Mouse (Mus musculus) thymus, postnatal 0 days (tissue): ENCODE data around the gene Rps18. TPM values are rescaled to one million over a fixed set of nuclear protein-coding genes. Genes with fewer than 3 reads are reported as not detected.
A peak's percentile ranks its signal among the peaks of the same experiment; 100 is the strongest.

Source experiments
- DNase-seq: peaks from one replicate; pipeline ENCODE4 v3.0.0-alpha.2; 2015; ENCODE audit warnings: low spot score
- polyA plus RNA-seq: library from polyadenylated mRNA; unstranded; fragments of >200 nt; fragmentation: Nextera tagmentation; extraction: Ambion mirVana; gene quantifications from 2 replicates; pipeline ENCODE4 v1.2.1, GENCODE M21; 2015

The Rps18 gene
- polyA plus RNA-seq, 1 experiment from 2014 or later = 2,265 TPM

DNA sequence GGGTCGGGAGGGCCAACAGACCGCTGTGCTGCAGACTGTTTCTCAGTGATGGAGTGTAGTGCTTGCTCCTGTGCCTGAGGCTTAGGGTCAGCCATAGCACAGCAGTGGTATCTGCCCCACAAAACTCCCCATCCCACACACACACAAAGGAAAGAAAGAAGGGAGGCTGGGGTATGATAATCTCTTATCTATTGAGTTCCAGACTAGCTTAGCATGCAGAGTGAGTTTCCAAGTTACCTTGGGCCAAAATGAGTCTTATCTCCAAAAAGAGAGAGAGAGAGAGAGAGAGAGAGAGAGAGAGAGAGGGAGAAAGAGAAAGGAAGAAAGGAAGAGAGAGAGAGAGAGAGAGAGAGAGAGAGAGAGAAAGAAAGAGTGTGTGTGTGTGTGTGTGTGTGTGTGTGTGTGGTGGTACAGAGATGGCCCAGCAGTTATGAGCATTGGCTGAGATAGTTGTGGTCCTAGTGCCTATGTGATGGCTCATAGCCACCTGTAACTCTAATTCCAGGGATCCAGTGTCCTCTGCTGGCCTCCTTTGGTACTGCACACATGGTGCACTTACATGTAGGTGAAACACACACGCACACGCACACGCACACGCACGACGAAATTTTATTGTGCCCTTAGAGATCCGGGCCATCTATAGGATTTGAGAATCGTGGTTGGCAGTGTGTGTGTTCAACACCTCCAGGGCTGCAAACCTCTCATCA lies 31.1 kb downstream of the Rps18 start:
- DNase-seq = peak; percentile 41

GRCm38 (mm10) chr17:33921361-33921760 lies 34.4 kb downstream of the Rps18 start:
- no peak for DNase-seq

- DNase-seq = peak; percentile 87
Observed at GRCm38 (mm10) chr17:33920282-33921097, 35.3 kb downstream of the Rps18 start.

DNA sequence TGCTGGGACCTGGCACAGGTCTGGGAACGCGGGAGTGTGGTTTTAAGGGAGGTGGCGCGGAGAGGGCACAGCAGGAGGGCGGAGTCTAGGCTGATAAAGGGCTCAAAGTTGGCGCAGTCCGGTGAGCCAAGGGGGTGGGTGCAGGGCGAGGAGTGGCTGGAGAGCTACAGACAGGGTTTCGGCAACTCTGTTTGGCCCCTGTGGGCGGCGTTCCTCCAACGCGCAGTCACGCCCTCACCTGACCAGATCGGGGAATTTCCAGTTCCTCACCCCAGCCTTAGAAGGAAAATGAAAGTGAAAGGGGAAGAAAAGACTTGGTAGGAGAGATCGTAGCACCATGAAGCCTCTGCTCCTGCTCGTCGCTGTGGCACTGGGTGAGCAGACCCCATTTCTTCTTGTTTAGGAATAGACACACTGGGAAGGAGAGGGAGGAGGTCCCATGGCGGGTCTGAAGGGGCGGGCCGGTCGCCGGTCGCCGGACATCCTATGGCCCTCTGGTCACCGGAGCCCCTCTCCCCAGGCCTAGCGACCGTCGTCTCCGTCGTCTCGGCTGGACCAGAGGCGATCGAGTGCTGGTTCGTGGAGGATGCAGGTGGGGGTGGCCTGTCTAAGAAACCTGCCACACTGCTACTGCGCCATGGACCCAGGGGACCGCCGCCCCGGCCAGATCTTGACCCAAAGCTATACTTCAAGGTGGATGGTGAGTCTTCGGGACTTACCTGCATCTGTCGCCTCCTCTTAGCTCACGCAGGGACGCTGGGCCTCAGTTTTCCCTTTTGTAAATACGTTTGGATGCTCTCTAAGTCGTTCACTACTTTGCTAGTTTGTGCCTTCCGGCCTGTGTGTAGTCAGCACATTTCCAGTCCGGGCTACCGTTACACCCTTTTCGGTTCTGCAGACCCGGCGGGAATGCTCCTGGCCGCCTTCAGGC lies 36.2 kb downstream of the Rps18 start:
- peak; percentile 65 for DNase-seq

- no peak for DNase-seq
Observed at GRCm38 (mm10) chr17:33918293-33919203, 37.3 kb downstream of the Rps18 start.

DNA sequence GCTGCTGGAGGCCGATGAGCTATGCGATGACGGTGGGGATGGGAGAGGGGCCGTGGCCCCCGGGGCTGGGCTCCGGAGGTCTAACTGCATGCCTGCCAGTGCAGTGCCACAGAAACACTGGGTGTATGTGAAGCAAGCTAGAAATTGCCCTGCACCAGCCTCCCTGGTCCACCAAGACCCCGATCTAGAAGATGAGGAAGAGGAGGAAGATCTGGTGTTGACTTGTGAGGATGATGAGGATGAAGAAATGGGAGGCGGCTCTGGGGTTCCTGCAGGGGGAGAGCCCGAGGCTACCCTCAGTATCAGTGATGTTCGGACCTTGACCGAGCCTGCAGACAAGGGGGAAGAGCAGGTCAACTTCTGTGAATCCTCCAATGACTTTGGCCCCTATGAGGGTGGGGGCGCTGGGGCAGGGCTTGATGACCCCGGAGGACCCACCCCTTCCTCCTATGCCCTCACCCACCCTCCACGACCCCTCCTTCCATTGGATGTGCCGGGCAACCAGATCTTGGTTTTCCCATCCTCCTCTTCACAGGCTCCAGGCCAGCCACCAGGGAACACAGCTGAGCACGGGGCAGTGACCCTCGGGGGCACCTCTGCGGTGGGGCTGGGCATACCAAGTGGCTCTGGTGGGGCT lies 38.0 kb downstream of the Rps18 start:
- no peak for DNase-seq

DNA sequence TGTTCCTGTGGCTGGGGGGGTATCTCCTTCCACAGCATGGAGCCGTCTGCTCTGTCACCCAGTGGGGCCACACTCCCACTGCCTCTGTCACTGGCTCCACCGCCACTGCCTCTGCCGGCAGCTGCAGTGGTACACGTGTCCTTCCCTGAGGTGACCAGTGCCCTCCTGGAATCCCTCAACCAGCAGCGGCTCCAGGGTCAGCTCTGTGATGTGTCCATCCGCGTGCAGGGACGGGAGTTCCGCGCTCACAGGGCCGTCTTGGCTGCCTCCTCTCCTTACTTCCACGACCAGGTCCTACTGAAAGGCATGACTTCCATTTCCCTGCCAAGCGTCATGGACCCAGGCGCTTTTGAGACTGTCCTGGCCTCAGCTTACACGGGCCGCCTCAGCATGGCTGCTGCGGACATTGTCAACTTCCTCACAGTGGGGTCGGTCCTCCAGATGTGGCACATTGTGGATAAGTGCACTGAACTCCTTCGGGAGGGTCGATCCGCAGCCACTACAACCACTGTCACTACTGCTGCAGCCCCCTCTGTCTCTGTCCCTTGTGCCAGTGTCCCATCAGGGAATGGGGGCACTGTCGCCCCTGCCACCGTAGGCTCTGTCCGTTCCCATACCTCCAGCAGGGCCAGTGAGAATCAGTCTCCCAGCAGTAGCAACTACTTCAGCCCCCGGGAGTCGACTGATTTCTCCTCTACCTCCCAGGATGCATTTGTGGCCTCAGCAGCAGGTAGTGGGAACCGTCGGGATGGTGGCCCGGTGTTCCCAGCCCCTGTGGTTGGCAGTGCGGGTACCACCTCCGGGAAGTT lies 38.8 kb downstream of the Rps18 start:
- no peak for DNase-seq

- DNase-seq = peak; percentile 83
Observed at GRCm38 (mm10) chr17:33916294-33916693, 39.5 kb downstream of the Rps18 start.

DNA sequence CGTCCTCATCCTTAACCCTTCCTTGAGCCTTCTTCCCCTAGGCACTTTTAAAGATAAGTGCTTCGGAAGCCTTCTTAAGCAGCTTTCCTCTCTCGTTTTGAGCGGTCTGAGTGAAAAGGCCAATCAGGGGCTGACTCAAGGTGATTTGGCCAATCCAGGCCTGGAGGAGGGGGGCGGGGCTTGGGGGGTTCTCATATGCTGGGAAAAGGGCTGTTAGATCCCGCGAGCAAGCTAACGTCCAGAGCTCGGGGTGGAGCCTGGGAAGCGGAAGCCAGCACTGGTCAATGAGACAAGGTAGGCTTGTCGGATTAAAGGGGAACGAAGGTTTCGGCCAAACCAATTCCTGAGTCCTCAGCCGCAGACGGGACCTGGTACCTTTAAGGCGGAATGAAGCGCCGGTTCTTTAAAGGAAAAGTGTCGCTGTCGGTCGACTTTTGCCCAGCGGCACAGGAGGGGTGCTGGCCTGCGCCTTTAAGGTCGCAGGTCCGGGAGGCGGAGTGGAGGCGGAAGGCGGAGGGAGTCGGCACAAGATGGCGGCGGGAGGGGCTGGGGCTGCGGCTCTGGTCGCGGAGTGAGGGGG lies 40.0 kb downstream of the Rps18 start, which contains the start of the genes Tapbp and Zbtb22:
Gene Tapbp (plus strand): TSS at position 229 of the 580 bp plus-strand sequence.
Gene Zbtb22 (plus strand): TSS at position 234 of the 580 bp plus-strand sequence.
- DNase-seq = peak; percentile 97

GRCm38 (mm10) chr17:33914969-33915391 lies 40.8 kb downstream of the Rps18 start:
- DNase-seq = no peak

GRCm38 (mm10) chr17:33913905-33914304 lies 41.9 kb downstream of the Rps18 start:
- DNase-seq = no peak

DNA sequence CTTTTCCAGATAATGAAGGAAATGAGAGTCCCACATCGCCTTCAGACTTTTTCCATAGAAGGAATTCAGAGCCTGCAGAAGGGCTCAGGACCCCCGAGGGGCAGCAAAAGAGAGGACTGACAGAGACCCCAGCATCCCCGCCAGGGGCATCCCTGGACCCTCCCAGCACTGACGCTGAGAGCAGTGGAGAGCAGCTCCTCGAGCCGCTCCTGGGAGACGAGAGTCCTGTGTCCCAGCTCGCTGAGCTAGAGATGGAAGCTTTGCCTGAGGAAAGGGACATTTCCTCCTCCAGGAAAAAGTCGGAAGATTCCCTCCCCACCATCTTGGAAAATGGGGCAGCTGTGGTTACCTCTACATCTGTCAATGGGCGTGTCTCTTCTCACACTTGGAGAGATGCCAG lies 42.5 kb downstream of the Rps18 start:
- no peak for DNase-seq

DNA sequence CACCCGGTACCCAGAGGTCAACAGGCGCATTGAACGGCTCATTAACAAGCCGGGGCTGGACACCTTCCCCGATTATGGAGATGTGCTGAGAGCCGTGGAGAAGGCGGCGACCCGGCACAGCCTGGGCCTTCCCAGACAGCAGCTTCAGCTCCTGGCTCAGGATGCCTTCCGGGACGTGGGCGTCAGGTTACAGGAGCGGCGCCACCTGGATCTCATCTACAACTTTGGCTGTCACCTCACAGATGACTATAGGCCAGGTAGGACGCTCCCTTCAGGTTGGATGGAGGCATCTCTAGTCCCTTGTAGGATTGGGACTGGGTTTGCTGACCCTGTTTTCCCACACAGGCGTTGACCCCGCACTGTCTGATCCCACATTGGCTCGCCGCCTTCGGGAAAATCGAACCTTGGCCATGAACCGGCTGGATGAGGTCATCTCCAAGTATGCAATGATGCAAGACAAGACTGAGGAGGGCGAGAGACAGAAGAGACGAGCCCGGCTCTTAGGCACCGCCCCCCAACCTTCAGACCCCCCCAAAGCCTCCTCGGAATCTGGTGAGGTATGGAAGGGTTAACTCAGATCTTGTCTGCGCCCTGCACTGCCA lies 43.9 kb downstream of the Rps18 start:
- no peak for DNase-seq

DNA sequence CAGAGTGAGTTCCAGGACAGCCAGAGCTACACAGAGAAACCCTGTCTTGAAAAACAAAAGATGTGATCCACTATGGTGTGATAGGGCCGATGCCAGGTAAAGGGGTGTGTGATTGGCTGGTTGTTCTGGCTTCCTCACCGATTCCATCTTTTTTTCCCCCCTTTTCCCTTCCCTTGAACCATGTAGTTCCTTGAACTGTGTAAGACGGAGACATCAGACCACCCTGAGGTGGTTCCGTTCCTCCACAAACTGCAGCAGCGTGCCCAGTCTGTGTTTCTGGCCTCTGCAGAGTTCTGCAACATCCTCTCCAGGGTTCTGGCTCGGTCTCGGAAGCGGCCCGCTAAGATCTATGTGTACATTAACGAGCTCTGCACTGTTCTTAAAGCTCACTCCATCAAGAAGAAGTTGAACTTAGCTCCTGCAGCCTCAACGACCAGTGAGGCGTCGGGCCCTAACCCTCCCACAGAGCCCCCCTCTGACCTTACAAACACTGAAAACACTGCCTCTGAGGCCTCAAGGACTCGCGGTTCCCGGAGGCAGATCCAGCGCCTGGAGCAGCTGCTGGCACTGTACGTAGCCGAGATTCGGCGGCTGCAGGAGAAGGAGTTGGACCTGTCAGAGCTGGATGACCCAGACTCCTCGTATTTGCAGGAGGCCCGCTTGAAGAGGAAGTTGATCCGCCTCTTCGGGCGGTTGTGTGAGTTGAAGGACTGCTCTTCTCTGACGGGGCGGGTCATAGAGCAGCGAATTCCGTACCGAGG lies 44.6 kb downstream of the Rps18 start:
- DNase-seq = no peak

GRCm38 (mm10) chr17:33910346-33911051 lies 45.3 kb downstream of the Rps18 start:
- peak; percentile 29 for DNase-seq

- peak; percentile 46 for DNase-seq
Observed at GRCm38 (mm10) chr17:33909869-33910250, 45.9 kb downstream of the Rps18 start.
